Mouse (Mus musculus) olfactory bulb, adult 2 months (tissue): ENCODE data around the gene 4932411N23Rik.
"Not testable (repeated sequence)": the region's sequence is repeated elsewhere in the genome, so short reads cannot be mapped to it uniquely, and the experiment has no call there.

Experiments
- CTCF ChIP-seq: fragments of 200-500 bp; IDR thresholded peaks from 2 replicates; pipeline ENCODE4 v1.5.1; 2012; ENCODE audit warnings: low read depth, mild to moderate bottlenecking, low read length, moderate library complexity; ENCODE audit not compliant: insufficient read depth
- POLR2A ChIP-seq: fragments of 200-500 bp; IDR thresholded peaks from 2 replicates; pipeline ENCODE4 v1.6.1; 2012; ENCODE audit warnings: mild to moderate bottlenecking, low read depth, low read length, moderate library complexity; ENCODE audit not compliant: insufficient read depth

DNA sequence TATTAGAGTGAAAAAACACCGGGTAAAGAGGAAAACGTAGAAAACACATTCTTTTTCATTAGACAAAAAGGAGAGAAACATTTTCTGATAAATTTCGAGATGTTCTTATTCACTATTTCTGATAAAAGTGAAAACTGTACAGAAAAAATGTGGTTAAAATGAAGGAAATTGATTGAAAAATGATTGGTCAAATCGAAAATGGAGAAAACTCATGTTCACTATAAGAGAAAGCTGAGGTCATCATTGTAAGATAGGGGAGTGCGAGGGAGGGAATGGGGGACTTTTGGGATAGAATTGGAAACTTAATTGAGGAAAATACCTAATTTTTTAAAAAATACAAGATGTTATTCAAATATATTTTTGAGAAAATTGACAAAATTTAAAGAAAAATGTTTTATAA, 40.8 kb downstream of the 4932411N23Rik start:
- TF ChIP-seq CTCF, POLR2A: not testable (repeated sequence)
